Mouse (Mus musculus) B cell, adult 62 days (primary cell): ENCODE data around the gene Proser3. TPM values are rescaled to one million over a fixed set of nuclear protein-coding genes. Genes with fewer than 3 reads are reported as not detected.

Source experiments
- total RNA-seq: library from RNA; stranded (reverse); gene quantifications from 4 replicates; pipeline ENCODE4 v1.2.4, GENCODE M21; 2023

Proser3 gene
- 10.2 to 18.1 TPM (median 13.6 TPM) in 4 replicates for total RNA-seq

DNA sequence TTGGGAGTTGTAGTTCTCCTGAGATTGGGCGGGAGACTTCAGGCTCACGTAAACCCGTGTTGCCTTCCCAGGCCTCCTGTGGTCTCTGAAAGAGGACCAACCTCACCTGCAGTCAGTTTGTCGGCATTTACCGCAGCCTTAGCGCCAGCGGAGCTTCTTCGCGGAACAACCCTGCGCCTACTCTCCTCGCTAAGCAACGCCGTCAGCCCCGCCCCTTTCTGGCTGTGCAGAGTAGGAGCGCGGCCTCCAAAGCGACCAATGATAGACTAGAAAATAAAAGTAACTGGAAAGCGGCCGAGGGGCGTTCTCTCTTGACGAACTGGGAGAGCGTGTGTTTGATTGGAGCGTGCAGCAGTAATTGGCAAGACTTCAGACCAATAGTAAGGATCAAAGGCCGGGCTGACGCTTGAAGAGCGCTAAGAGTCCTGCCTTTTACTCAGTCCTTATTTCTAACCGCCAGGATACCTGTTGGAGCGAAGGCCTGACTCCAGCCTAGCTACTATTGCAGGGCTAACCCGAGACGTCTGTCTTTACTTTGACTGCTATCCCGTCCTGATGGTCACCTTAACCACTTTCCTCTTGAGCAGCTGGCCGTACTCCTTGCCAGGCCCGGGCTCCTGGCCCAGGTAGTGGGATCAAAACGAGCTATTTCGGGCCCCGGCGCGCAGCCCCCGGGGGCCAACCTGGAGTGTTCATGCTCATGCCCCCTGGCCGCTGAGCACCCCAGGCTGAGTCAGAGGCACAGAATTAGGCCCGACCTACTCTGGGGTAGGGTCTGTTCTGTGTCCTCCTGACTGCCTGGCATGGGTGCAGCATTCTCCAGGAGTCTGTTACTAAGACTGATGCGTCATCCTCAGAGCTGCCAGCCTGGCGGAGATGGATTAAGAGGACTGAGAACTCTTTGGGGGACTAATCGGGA is at the start of gene Proser3, which contains the start of gene Hspb6:
Proser3 (minus strand) TSS at position 198 of the 919 bp plus-strand sequence.
Hspb6 (plus strand) TSS at position 77 of the 919 bp plus-strand sequence.

GRCm38 (mm10) chr7:30598786-30599185 is 46.7 kb upstream of the Proser3 start, which contains the start of gene Zbtb32:
Gene Zbtb32 (minus strand): TSS chr7:30598909.

GRCm38 (mm10) chr7:30588676-30589434 is 36.8 kb upstream of the Proser3 start, which contains the start of gene Kmt2b:
Gene Kmt2b (minus strand): TSS chr7:30588726.

GRCm38 (mm10) chr7:30564970-30565571 is 13.0 kb upstream of the Proser3 start, which contains the start of gene Igflr1:
Gene Igflr1 (plus strand): TSS chr7:30565427.

GRCm38 (mm10) chr7:30563117-30563905 is 11.2 kb upstream of the Proser3 start, which contains the start of the genes U2af1l4, Gm49396 and Psenen:
Gene U2af1l4 (plus strand): TSS chr7:30563301.
Gene Gm49396 (plus strand): TSS chr7:30563344.
Gene Psenen (minus strand): TSS chr7:30563627.

DNA sequence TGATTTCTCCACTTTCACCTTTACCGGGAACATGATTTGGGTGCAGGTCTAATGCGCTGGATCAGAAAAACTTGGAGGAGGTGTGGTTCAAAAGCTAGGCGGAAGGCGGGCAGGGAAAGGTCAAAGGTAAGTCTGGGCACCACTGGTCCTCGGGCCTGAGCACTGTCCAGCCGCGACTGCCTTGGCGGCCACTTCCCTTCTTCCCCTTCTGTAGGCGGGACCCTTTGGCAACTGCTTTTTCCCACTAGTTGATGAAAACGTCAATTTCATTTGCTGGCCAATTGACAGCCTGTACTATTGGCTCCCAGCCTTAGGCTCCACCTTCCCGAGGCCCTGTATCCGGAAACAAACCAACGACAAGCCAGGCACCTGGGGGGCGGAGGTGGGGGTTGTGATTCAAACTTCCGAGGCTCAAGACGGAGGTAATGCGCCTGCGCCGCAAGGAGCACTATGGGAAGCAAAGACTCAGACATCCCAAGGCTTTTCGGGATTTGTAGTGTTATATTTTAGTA is 7.4 kb upstream of the Proser3 start, which contains the start of gene Lin37:
Lin37 (minus strand) TSS at position 396 of the 512 bp plus-strand sequence.

GRCm38 (mm10) chr7:30534633-30535577 is 17.2 kb downstream of the Proser3 start, which contains the start of gene Arhgap33:
Gene Arhgap33 (minus strand): TSS chr7:30535060.

GRCm38 (mm10) chr7:30493401-30493931 is 58.6 kb downstream of the Proser3 start, which contains the start of gene Prodh2:
Gene Prodh2 (plus strand): TSS chr7:30493622.

Other genes starting within 250 kb of the Proser3 start
- 67.8 to 84.6 TPM (median 78.6 TPM) in 4 replicates for gene Alkbh6, start 243.6 kb downstream of the Proser3 start, total RNA-seq
- gene Syne4, start 237.5 kb downstream of the Proser3 start, total RNA-seq, result 3.5 to 6.6 TPM (median 5.7 TPM) in 4 replicates
- 4.5 to 5.6 TPM (median 5.1 TPM) in 4 replicates for gene E130208F15Rik, start 230.6 kb downstream of the Proser3 start, total RNA-seq
- gene Sdhaf1, start 228.4 kb downstream of the Proser3 start, total RNA-seq, result 17.4 to 20.4 TPM (median 17.5 TPM) in 4 replicates
- not detected in 4 replicates for gene Lrfn3, start 189.5 kb downstream of the Proser3 start, total RNA-seq
- gene Tyrobp, start 138.5 kb downstream of the Proser3 start, total RNA-seq, result 63.3 to 80.1 TPM (median 74.7 TPM) in 4 replicates
- 34.8 to 42.0 TPM (median 39.2 TPM) in 4 replicates for gene Hcst, start 132.4 kb downstream of the Proser3 start, total RNA-seq
- 332 to 428 TPM (median 371 TPM) in 4 replicates for gene Nfkbid, start 130.6 kb downstream of the Proser3 start, total RNA-seq
- 0.22 TPM in 1 of 4 replicates, not detected in the others for gene Aplp1, start 106.8 kb downstream of the Proser3 start, total RNA-seq
- gene Kirrel2, start 94.6 kb downstream of the Proser3 start, total RNA-seq, result not detected in 4 replicates
- not detected in 4 replicates for gene Nphs1, start 94.0 kb downstream of the Proser3 start, total RNA-seq
- not detected in 4 replicates for gene Prodh2, start 58.7 kb downstream of the Proser3 start, total RNA-seq
- 14.2 to 18.7 TPM (median 16.3 TPM) in 4 replicates for gene Arhgap33, start 17.2 kb downstream of the Proser3 start, total RNA-seq
- gene Hspb6, start 121 bp downstream of the Proser3 start, total RNA-seq, result 2.2 to 3.1 TPM (median 2.7 TPM) in 4 replicates
- gene Lin37, start 7.5 kb upstream of the Proser3 start, total RNA-seq, result 38.9 to 50.0 TPM (median 41.5 TPM) in 4 replicates
- gene U2af1l4, start 11.0 kb upstream of the Proser3 start, total RNA-seq, result 106 to 140 TPM (median 111 TPM) in 4 replicates
- 9.2 to 12.8 TPM (median 11.8 TPM) in 4 replicates for gene Gm49396, start 11.0 kb upstream of the Proser3 start, total RNA-seq
- 135 to 152 TPM (median 138 TPM) in 4 replicates for gene Psenen, start 11.3 kb upstream of the Proser3 start, total RNA-seq
- 5.6 to 11.7 TPM (median 8.2 TPM) in 4 replicates for gene Igflr1, start 13.1 kb upstream of the Proser3 start, total RNA-seq
- gene Kmt2b, start 36.4 kb upstream of the Proser3 start, total RNA-seq, result 104 to 116 TPM (median 108 TPM) in 4 replicates
- 0.82 to 1.9 TPM (median 1.6 TPM) in 4 replicates for gene Zbtb32, start 46.6 kb upstream of the Proser3 start, total RNA-seq
- 0.70 TPM in 1 of 4 replicates, not detected in the others for gene Upk1a, start 60.5 kb upstream of the Proser3 start, total RNA-seq
- gene Cox6b1, start 73.9 kb upstream of the Proser3 start, total RNA-seq, result 177 to 214 TPM (median 201 TPM) in 4 replicates
- not detected in 4 replicates for gene Etv2, start 83.6 kb upstream of the Proser3 start, total RNA-seq
- 87.7 to 100 TPM (median 92.3 TPM) in 4 replicates for gene Rbm42, start 98.0 kb upstream of the Proser3 start, total RNA-seq
- 56.1 to 64.2 TPM (median 59.9 TPM) in 4 replicates for gene Haus5, start 112.7 kb upstream of the Proser3 start, total RNA-seq
- gene Pmis2, start 119.3 kb upstream of the Proser3 start, total RNA-seq, result not detected in 4 replicates
- not detected in 4 replicates for gene 2200002J24Rik, start 146.6 kb upstream of the Proser3 start, total RNA-seq
- 0.85 to 3.1 TPM in 2 of 4 replicates, not detected in the others for gene Atp4a, start 159.9 kb upstream of the Proser3 start, total RNA-seq
- 34.4 to 45.7 TPM (median 41.2 TPM) in 4 replicates for gene Tmem147, start 177.2 kb upstream of the Proser3 start, total RNA-seq
- gene Gapdhs, start 191.4 kb upstream of the Proser3 start, total RNA-seq, result not detected in 4 replicates
- 2.3 to 5.4 TPM (median 3.3 TPM) in 4 replicates for gene Sbsn, start 199.2 kb upstream of the Proser3 start, total RNA-seq
- gene Dmkn, start 211.5 kb upstream of the Proser3 start, total RNA-seq, result not detected in 4 replicates
- not detected in 4 replicates for gene Krtdap, start 235.6 kb upstream of the Proser3 start, total RNA-seq